Mouse (Mus musculus) forebrain, postnatal 0 days (tissue): ENCODE measurements around the gene Usp34. TPM values are rescaled to one million over a fixed set of nuclear protein-coding genes. Genes with fewer than 3 reads are reported as not detected.

Experiments used
- ATAC-seq: fragments of 200-750 bp; cut with Nextera tagmentation; 2 replicates; pipeline ENCODE4 v1.8.0; 2017; ENCODE audit warnings: mild to moderate bottlenecking, moderate library complexity
- DNase-seq: peaks from one replicate; pipeline ENCODE4 v3.0.0-alpha.2; 2015
- H3K27ac ChIP-seq: fragments of 300-500 bp; sonication (generic); 2 replicates; pipeline ENCODE4 v1.5.1; 2014; ENCODE audit warnings: low read depth, mild to moderate bottlenecking, antibody characterized with exemption, low read length, moderate library complexity, mixed read lengths
- H3K27me3 ChIP-seq: fragments of 300-500 bp; sonication (generic); 2 replicates; pipeline ENCODE4 v1.6.1; 2014; ENCODE audit warnings: mild to moderate bottlenecking, low read length, mixed read lengths; ENCODE audit not compliant: insufficient read depth
- H3K36me3 ChIP-seq: fragments of 300-500 bp; sonication (generic); 2 replicates; pipeline ENCODE4 v1.6.1; 2014; ENCODE audit warnings: mild to moderate bottlenecking, moderate library complexity; ENCODE audit not compliant: insufficient read depth
- H3K4me1 ChIP-seq: fragments of 300-500 bp; sonication (generic); 2 replicates; pipeline ENCODE4 v1.6.1; 2014; ENCODE audit warnings: antibody characterized with exemption; ENCODE audit not compliant: insufficient read depth
- H3K4me2 ChIP-seq: fragments of 300-500 bp; sonication (generic); 2 replicates; pipeline ENCODE4 v1.6.1; 2014; ENCODE audit warnings: low read depth, mild to moderate bottlenecking, moderate library complexity
- H3K4me3 ChIP-seq: fragments of 300-500 bp; sonication (generic); 2 replicates; pipeline ENCODE4 v1.5.1; 2014; ENCODE audit warnings: low read depth, low read length, mixed read lengths
- H3K9ac ChIP-seq: fragments of 300-500 bp; sonication (generic); 2 replicates; pipeline ENCODE4 v1.6.1; 2014; ENCODE audit warnings: mild to moderate bottlenecking
- H3K9me3 ChIP-seq: fragments of 300-500 bp; sonication (generic); 2 replicates; pipeline ENCODE4 v1.6.1; 2016; ENCODE audit warnings: low read length
- CTCF ChIP-seq: sonication (generic); IDR thresholded peaks from 2 replicates; pipeline ENCODE4 v1.5.1; 2016; ENCODE audit warnings: antibody characterized with exemption, control low read depth, low read depth
- WGBS: fragments of 180-500 bp; shearing (Covaris S2); extraction: QIAGEN DNeasy Blood & Tissue Kit; methylation state at CpG from one replicate; pipeline ENCODE4 v1.1.7; 2014; 5-methylcytosine and 5-hydroxymethylcytosine counted together
- microRNA-seq, 2 experiments: library from miRNA; unstranded; fragments of <30 nt; microRNA quantifications; one replicate each; pipeline ENCODE4; 2016
- polyA plus RNA-seq: library from polyadenylated mRNA; unstranded; fragments of >200 nt; fragmentation: Nextera tagmentation; extraction: Ambion mirVana; gene quantifications from 2 replicates; pipeline ENCODE4 v1.2.1, GENCODE M21; 2015
- total RNA-seq: library from RNA; depleted of rRNA; stranded (reverse); fragments of >200 nt; gene quantifications from 2 replicates; pipeline ENCODE4 v1.2.3, GENCODE M21; 2014; rRNA removed

The Usp34 gene
- total and polyA plus RNA-seq, 2 experiments from 2014 or later = 24.5 to 126 TPM

GRCm38 (mm10) chr11:23520473-23521205 lies 213.9 kb downstream of the Usp34 start, which contains the start of gene 1700093K21Rik:
1700093K21Rik (minus strand) TSS chr11:23521155.
- WGBS = 33% methylated on average over 5 of the region's 5 CpGs
- H3K27me3 ChIP-seq = no peaks in the 10 kb centered on the region
- ATAC-seq (no peak), DNase-seq (no peak)
- H3K4me1 ChIP-seq = no peaks in the 10 kb centered on the region
- H3K27ac ChIP-seq = no peak within 1 kb of the TSS
- TF ChIP-seq CTCF = no peak
- no peaks in the 10 kb centered on the region for H3K36me3 ChIP-seq
- H3K9ac ChIP-seq = no peak within 1 kb of the TSS
- H3K4me3 ChIP-seq = no peak within 1 kb of the TSS
- H3K4me2 ChIP-seq = no peak within 1 kb of the TSS
- no peaks in the 10 kb centered on the region for H3K9me3 ChIP-seq

DNA sequence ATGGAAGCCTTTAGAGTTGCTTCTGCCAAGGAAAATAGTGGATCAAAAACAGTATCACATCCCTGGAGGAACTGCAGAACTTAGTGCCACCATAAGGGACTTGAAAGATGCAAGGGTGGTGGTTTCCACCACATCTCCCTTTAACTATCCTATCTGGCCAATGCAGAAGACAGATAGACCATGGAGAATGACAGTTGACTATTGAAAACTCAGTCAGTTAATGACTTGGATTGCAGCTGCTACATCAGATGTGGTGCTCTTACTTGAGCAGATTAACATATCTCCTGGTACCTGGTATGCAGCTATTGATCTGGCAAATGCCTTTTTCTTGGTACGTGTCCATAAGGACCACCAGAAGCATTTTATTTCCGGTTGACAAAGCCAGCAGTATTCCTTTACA lies 230.8 kb downstream of the Usp34 start:
- DNase-seq = no peak
- H3K36me3 ChIP-seq = no peaks in the 10 kb centered on the region
- 89% methylated on average over 2 of the region's 2 CpGs for WGBS
- H3K9ac ChIP-seq = no peak overlapping the region
- H3K4me3 ChIP-seq = no peak overlapping the region
- H3K4me2 ChIP-seq = no peak overlapping the region
- H3K27me3 ChIP-seq = no peaks in the 10 kb centered on the region
- H3K4me1 ChIP-seq = no peaks in the 10 kb centered on the region
- ATAC-seq = no peak
- TF ChIP-seq CTCF = no peak
- H3K27ac ChIP-seq = no peak overlapping the region
- no peaks in the 10 kb centered on the region for H3K9me3 ChIP-seq

Small RNA genes lying within 50 kb of the gene (microRNA-seq; reads per million reads assigned to microRNA genes)
- 0.12 to 1.2 reads per million in 2 experiments for gene Gm47279

Other genes with a start within 250 kb of the Usp34 start
- gene Xpo1, start 50.9 kb upstream of the Usp34 start, total RNA-seq = 83.3 and 103 TPM in 2 replicates
- gene Xpo1, start 50.9 kb upstream of the Usp34 start, polyA plus RNA-seq = 29.5 and 42.3 TPM in 2 replicates
- 40.3 and 57.4 TPM in 2 replicates for gene Ahsa2, start 191.1 kb downstream of the Usp34 start, total RNA-seq
- gene Ahsa2, start 191.1 kb downstream of the Usp34 start, polyA plus RNA-seq = 55.3 and 56.8 TPM in 2 replicates
- 0.38 TPM in 1 of 2 replicates, not detected in the other for gene 1700093K21Rik, start 214.3 kb downstream of the Usp34 start, total RNA-seq
- 0.20 and 0.27 TPM in 2 replicates for gene 1700093K21Rik, start 214.3 kb downstream of the Usp34 start, polyA plus RNA-seq